Mouse (Mus musculus) gastrocnemius, adult 2 months (tissue): ENCODE measurements around the gene A030005L19Rik. TPM values are rescaled to one million over a fixed set of nuclear protein-coding genes. Genes with fewer than 3 reads are reported as not detected.
"Not testable (repeated sequence)": the region's sequence is repeated elsewhere in the genome, so short reads cannot be mapped to it uniquely, and the experiment has no call there.

Experiments used
- DNase-seq: peaks from one replicate; pipeline ENCODE4 v3.0.0; 2022
- H3K27ac ChIP-seq: fragments of 200-600 bp; 2 replicates; pipeline ENCODE4 v1.8.1; 2022; ENCODE audit warnings: mild to moderate bottlenecking
- H3K4me3 ChIP-seq: fragments of 200-600 bp; 2 replicates; pipeline ENCODE4 v1.8.1; 2022; ENCODE audit warnings: mild to moderate bottlenecking, moderate library complexity
- CTCF ChIP-seq: fragments of 200-600 bp; IDR thresholded peaks from 2 replicates; pipeline ENCODE4 v1.8.1; 2022; ENCODE audit warnings: antibody characterized with exemption, mild to moderate bottlenecking, moderate library complexity
- intact Hi-C: fragments of 180-260 bp; cut with DNase I; formaldehyde crosslinking; loops from one replicate; pipeline ENCODE4 v1.15.1; 2025
- long read RNA-seq, 2 experiments: library from polyadenylated mRNA; stranded (forward); transcript quantifications; one replicate each; pipeline ENCODE4 v2.0.0; 2021
- total RNA-seq, 2 experiments: library from RNA; stranded (reverse); gene quantifications; 2 replicates each; pipeline ENCODE4 v1.2.3; 2021

The A030005L19Rik gene
- total RNA-seq = under 1 TPM in 1 of 2 experiments, not detected in 1; 0.31 TPM
- long read RNA-seq, experiment 1 = 0 reads
- long read RNA-seq, experiment 2 = 0 reads

DNA sequence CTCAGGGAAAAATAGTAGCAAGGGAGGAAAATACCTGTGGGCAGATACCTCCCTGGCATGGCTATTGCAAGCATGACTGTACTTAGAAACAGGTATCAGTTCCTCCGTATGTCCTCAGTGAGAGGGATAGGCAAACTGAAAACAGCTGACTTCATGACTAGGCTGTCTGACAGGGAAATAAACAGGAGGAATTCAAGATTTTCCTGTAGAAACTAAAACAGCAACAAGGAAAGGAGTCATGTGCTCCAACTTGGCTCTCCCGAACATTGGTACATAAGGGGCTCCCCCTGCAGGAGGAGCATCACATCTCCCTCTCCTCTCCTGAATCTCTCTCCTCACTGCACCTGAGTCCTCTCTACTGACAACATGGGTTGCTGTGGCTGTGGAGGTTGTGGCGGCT lies at the start of gene A030005L19Rik:
A030005L19Rik (plus strand) TSS at position 301 of the 400 bp plus-strand sequence.
- peak; percentile 22; the same call in 1 of the 2 replicates for TF ChIP-seq CTCF
- DNase-seq = no peak
- intact Hi-C loops = no loop called here
- Histone ChIP-seq H3K27ac (no peak within 1 kb of the TSS), H3K4me3 (no peak within 1 kb of the TSS)

DNA sequence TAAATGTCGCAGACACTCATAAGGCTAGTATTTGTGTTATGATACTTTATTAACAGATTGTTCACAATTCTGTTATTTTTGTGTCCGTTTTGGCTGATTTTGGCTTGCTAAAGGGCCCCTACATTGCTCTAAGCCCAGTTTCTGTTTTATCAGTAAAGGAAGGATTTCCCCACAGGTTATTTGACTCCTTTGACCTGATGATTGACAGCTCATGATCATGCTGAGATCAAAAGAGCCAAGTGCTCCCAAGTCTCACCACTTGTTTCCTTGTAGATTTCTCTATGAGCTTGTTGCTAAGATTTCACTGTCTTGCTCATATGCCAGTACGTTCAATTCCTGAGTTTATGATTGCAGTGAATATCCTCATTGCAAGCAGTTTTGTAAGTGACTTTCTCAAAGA lies 42.9 kb upstream of the A030005L19Rik start:
- Histone ChIP-seq H3K27ac (no peak overlapping the region), H3K4me3 (no peak overlapping the region)
- DNase-seq = no peak
- intact Hi-C loops = no loop called here
- TF ChIP-seq CTCF = no peak

DNA sequence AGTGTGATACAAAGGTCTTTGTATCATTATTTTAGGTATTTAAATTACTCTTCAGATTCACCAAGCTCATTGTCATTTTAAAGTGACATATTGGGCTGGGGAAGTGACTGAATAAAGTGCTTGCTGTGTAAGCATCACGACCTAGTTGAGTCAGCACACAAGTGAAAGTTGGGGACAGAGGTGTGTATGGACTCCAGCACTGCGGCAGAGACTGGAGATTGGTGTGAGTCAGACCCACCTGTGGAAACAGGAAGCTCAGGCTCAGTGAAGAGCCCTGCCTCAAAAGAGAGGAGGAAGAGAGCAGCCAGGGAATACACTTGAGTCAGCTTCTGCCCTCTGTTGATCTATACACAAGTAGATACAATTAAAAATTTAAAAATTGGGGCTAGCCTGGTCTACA lies 34.0 kb upstream of the A030005L19Rik start:
- no peak for DNase-seq
- intact Hi-C loops = no loop called here

DNA sequence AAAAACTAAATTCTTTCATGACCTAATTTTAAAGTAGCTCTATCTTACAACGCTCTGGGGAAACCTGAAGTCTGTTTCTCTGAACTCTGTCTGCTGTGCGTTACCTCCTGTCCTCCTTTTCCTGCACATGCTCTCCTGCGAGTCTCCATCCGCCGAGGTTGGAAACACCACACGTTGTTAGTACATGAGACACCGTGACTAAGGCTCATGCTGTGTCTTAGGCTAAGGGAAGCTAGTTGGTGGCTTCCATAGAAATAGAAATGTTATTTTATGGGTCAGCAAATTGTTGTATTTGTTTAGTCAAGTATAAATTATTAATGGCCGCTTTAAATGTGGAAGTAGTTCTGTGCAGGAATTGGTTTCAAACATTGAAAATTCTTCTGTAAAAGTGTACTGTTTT lies 32.9 kb upstream of the A030005L19Rik start:
- no peak overlapping the region for H3K4me3 ChIP-seq
- TF ChIP-seq CTCF = no peak
- no peak for DNase-seq
- intact Hi-C loops = no loop called here
- no peak overlapping the region for H3K27ac ChIP-seq

More for the DNA sequence above, 34.0 kb upstream of the A030005L19Rik start:
- no peak overlapping the region for H3K4me3 ChIP-seq
- no peak overlapping the region for H3K27ac ChIP-seq
- no peak for TF ChIP-seq CTCF

DNA sequence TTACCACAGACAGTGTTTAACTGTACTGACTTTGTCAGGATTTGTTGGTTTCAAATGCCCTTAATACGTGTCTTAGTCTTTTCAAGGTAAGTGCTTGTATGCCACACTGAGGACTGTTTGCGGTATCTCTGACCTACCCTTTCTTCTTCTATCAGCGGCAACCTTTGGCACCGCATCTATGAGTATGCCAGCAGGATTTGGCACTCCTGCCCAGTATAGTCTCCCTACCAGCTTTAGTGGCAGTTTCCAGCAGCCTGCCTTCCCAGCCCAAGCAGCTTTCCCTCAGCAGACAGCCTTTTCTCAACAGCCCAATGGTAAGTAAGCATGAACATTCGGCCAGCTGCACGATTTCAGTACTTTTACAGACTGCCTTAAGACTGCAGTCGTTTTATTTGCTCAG lies 19.9 kb upstream of the A030005L19Rik start:
- no peak for TF ChIP-seq CTCF
- H3K4me3 ChIP-seq = no peak overlapping the region
- no peak for DNase-seq
- H3K27ac ChIP-seq = no peak overlapping the region
- intact Hi-C loops = no loop called here

DNA sequence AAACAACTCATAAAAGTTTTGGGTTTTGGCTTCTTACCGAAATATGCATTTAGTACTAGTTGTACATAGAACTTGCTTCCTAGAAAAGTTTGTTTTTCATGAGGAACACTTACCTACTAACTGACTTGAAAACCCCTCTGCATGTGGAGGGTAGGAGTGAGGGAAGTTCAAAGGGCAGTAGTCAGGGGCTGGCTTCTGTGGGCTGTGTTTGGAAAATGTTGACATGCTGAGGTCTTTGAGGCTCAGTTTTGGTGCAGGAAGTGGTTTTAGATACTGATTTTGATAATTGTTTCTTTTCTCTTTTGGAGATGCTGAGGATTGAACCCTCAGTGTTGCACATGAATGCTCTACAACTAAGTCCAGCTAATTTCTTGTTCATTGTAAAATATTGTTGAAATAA lies 12.6 kb upstream of the A030005L19Rik start:
- intact Hi-C loops = no loop called here
- no peak overlapping the region for H3K27ac ChIP-seq
- no peak overlapping the region for H3K4me3 ChIP-seq
- no peak for DNase-seq
- TF ChIP-seq CTCF = no peak

DNA sequence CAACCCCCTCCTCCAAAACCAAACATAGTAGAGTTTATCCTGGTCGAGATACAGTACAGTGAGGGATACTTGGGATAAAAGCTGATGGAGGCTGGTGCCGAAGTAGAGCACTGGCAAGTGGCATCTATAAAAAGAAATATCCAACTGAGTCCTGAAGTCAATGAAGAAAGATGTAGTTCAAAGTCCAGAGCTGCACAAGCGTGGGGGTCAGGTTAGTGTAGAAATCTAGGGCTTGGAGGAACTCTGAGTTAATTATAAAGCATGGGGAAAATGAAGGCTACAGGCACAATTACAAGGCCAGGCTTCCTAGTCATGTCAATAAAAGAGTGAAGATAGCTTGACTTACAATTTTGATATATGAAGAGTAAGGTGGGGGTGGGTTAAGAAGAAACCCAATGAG lies 11.9 kb upstream of the A030005L19Rik start:
- TF ChIP-seq CTCF = no peak

DNA sequence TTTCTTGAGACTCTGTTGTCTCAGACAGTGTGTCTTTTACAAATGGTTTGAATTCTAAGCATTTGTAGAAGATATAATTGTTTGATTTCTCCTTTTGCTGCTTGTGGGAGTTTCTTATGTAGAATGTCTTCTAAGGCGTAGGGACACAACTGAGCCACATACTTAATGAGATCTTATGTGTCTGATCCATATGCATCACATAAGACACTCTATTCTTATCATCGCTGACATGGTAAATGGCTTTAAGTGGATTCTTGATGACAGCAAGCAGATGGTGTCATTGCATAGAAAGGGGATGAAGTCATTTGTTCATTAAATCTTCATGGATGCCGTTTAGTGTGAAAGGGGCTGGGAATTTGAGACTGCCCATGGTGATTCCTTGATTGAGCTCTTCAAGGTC lies 7.2 kb upstream of the A030005L19Rik start:
- Histone ChIP-seq H3K4me3 (no peak overlapping the region), H3K27ac (no peak overlapping the region)
- TF ChIP-seq CTCF = no peak
- no peak for DNase-seq
- intact Hi-C loops = no loop called here

More for the DNA sequence above, 11.9 kb upstream of the A030005L19Rik start:
- Histone ChIP-seq H3K4me3 (no peak overlapping the region), H3K27ac (no peak overlapping the region)
- intact Hi-C loops = no loop called here
- no peak for DNase-seq

DNA sequence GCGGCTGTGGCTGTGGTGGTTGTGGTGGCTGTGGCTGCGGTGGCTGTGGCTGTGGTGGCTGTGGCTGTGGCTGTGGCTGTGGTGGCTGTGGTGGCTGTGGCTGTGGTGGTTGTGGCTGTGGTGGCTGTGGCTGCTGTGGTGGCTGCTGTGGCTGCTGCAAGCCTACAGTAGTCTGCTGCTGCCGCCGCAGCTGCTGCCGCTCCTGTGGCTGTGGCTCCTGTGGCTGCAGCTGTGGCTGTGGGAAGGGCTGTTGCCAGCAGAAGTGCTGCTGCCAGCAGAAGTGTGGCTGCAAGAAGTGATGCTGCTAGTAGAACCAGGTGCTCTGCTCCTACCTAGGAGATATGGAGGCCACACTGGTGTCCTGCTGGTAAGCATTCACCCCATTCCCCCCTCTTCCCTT lies 309 bp downstream of the A030005L19Rik start:
- H3K4me3 ChIP-seq, H3K27ac ChIP-seq, intact Hi-C loops, DNase-seq: not testable (repeated sequence)

DNA sequence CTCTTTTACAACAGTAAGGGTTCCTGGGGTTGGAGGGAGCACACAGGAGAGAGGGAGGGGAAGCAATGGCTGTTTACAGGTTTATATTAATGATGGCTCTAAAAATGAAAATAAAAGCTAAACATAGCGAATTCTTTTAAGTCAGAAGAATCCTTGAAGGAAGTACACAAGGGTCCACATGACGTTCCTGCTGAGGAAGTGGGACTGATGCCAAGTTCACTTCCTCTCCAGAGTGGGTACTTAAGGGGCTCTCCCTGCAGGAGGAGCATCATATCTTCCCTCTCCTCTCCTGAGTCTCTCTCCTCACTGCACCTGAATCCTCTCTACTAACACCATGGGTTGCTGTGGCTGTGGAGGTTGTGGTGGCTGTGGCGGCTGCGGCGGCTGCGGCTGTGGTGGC lies 11.5 kb downstream of the A030005L19Rik start, which contains the start of gene A030014E15Rik:
A030014E15Rik (plus strand) TSS at position 268 of the 400 bp plus-strand sequence.
- DNase-seq = no peak

DNA sequence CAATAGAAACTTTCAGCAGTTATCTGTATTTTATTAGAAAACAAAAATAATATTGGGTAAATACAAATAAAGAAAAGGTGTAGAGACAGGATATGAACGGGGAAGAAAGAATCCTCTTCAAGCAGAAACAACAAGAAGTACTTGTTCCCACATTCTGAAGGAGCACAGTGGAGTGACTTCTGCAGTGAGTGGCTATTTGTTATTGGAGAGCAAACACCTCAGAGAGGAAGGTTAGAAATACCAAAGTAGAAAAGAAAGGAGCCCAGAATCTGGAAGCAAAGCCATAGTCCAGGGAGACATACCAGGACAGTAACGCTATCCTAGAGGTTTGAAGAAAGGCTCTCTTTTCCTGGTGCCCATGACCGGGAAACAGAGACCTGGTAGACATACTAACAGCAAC lies 17.4 kb downstream of the A030005L19Rik start:
- DNase-seq, H3K27ac ChIP-seq, H3K4me3 ChIP-seq: not testable (repeated sequence)

More for the DNA sequence above, 11.5 kb downstream of the A030005L19Rik start, which contains the start of gene A030014E15Rik:
- intact Hi-C loops = no loop called here
- no peak for TF ChIP-seq CTCF
- Histone ChIP-seq H3K27ac (no peak within 1 kb of the TSS), H3K4me3 (no peak within 1 kb of the TSS)

DNA sequence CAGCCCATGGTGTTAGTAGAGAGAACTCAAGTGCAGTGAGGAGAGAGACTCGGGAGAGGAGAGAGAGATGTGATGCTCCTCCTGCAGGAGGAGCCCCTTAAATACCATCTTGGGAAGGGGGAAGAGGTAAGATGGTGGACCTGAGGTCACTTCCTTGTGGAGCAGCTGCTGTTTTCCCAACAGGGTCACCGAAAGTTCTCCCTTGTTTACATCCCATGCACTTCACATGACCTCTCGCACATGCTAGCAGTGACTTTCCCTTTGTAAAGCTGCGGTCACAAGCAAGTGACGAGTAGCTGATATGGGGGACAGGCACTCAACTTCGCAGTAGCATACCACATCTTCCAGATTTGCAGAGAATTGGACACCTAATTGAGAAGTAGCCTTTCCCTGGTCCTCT lies 18.2 kb downstream of the A030005L19Rik start, which contains the start of gene Gm6217:
Gm6217 (minus strand) TSS at position 74 of the 400 bp plus-strand sequence.
- H3K27ac ChIP-seq, DNase-seq, H3K4me3 ChIP-seq, intact Hi-C loops: not testable (repeated sequence)

More for the DNA sequence above, 17.4 kb downstream of the A030005L19Rik start:
- intact Hi-C loops = not testable (repeated sequence)

DNA sequence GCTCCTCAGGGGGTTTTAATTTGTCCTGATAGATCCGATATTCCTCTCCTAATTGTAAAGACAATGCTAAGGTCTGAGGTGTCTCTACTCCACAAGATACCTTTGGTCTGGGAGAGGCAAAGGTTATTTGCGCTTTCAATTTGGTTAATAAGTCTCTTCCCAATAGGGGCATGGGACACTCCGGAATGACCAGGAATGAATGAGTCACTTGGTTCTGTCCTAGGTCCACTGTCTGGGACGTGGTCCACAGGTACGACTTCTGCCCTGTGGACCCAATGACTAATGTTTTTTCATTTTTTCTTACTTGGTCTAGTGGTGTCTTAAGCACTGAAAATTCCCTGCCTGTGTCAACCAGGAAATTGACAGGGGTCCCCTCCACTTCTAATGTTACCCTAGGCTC lies 25.5 kb downstream of the A030005L19Rik start:
- no peak overlapping the region for H3K4me3 ChIP-seq
- intact Hi-C loops = no loop called here
- TF ChIP-seq CTCF = no peak
- no peak overlapping the region for H3K27ac ChIP-seq
- no peak for DNase-seq

DNA sequence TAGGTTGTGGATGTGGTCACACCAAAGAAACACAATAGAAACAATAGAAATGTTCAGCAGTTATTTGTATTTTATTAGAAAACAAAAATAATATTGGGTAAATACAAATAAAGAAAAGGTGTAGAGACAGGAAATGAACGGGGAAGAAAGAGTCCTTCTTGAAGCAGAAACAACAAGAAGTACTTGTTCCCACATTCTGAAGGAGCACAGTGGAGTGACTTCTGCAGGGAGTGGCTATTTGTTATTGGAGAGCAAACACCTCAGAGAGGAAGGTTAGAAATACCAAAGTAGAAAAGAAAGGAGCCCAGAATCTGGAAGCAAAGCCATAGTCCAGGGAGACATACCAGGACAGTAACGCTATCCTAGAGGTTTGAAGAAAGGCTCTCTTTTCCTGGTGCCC lies 29.4 kb downstream of the A030005L19Rik start:
- intact Hi-C loops, H3K27ac ChIP-seq, H3K4me3 ChIP-seq, DNase-seq: not testable (repeated sequence)

DNA sequence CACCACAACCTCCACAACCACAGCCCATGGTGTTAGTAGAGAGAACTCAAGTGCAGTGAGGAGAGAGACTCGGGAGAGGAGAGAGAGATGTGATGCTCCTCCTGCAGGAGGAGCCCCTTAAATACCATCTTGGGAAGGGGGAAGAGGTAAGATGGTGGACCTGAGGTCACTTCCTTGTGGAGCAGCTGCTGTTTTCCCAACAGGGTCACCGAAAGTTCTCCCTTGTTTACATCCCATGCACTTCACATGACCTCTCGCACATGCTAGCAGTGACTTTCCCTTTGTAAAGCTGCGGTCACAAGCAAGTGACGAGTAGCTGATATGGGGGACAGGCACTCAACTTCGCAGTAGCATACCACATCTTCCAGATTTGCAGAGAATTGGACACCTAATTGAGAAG lies 30.2 kb downstream of the A030005L19Rik start, which contains the start of gene A030003K21Rik:
A030003K21Rik (minus strand) TSS at position 94 of the 400 bp plus-strand sequence.
- H3K4me3 ChIP-seq, intact Hi-C loops, H3K27ac ChIP-seq, DNase-seq: not testable (repeated sequence)

DNA sequence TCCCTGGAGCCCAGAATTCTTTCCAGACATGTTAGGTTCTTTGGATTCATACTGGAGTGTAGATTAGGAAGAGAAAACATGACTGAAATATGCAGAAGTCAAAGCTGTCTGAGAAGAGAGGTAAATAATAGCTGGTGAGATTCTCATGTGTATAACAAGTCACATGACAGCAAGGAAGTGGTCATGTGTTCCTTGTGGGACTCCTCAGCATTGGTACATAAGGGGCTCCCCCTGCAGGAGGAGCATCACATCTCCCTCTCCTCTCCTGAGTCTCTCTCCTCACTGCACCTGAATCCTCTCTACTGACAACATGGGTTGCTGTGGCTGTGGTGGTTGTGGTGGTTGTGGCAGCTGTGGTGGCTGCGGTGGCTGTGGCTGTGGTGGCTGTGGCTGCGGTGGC lies 32.9 kb downstream of the A030005L19Rik start:
- H3K4me3 ChIP-seq, DNase-seq, H3K27ac ChIP-seq, intact Hi-C loops: not testable (repeated sequence)
